Mouse (Mus musculus) ES-CJ7 (cell line): ENCODE results near the gene Scamp2.
A peak's percentile ranks its signal among the peaks of the same experiment; 100 is the strongest.

ENCODE experiments used
- DNase-seq: peaks from one replicate; pipeline ENCODE4 v3.0.0; 2011; ENCODE audit warnings: low read depth, low spot score

Gene Scamp2

DNA sequence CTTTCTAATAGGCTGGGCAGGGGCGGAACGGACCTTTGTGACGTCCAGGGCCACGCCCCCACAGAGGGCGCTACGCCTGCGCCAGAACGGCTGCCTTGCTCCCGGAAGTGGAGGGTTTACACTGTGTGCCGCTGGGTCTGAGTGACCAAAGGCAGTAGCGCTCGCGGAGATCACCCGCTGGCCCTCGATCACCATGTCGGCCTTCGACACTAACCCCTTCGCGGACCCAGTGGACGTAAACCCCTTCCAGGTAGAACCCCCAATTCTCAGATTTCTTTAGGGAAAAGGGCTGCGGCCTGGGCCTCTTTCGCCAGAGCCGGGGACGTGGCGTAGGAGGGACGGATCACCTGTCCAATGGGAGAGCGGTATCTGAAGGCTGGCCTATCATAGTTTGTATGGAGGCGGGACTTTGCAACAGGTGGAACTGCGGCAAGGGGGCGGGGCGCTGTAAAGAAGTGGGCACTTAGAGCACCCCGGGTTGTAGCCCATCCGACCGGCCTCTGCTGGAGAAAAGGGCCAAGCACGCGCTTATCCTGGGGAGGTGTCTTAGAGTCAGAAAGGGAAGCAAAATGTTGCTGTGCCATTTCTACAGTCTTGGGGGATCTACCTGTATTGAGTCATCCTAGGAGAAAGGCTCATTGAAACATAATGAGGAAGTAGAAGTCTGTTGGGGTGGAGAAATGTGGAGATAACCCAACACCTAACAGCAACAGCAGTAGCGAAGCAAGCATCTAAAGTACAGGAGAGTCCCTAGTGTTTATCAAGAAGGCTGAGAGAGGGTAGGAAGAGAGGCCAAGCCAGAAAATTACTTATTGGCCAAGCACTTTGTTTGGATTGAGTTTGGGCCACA, at the start of gene Scamp2:
Scamp2 (plus strand) TSS at position 83 of the 850 bp plus-strand sequence.
- peak; percentile 93 for DNase-seq

DNA sequence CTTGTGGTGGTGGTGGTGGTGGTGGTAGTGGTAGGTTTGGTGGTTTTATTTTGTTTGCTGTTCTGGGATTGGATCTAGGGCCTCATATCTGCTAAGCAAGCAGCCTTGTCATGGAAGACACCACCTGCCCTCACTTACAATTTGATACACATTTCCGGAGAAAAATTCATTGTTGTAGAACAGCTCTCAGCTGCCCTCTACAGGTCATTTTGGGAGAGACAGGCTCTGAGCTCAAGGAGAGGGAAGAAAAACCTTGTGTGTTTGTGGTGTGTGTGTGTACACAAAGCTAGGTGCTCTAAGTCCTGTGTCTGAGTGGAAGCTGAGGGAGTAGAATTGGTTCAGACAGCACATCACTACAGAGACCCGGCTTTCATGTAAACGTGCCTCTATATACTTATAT, 43.6 kb upstream of the Scamp2 start:
- peak; percentile 67 for DNase-seq

DNA sequence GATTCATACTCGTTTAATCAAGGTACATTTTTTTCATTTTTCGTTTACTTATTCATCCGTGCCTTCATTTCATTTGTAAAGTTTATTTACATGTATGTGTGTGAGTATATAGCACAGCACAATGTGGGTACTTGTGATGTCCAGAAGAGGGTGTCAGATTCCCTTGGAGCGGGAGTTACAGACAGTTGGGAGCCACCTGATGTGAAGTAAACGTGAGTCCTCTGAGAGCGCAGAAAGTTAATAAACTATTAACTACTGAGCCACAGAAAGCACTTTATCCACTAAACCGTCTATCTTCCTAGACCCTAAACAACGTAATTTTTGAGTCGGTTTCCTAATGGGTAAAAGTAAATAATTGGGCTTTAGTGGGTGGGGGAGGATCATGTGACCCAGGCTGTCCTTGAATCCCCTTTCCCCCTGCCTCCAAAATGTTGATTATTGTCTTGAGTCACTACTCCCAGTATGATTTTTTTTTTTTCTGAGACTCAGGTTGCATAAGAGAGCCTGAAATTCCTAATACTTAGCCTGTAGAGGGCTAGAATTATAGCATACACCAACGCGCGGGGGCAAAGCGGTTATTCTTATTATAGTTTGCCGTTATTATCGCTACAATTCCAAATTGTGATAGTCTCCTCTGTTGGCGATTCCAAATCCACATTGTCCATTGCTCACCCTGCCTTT, 40.2 kb upstream of the Scamp2 start:
- peak; percentile 81 for DNase-seq

DNA sequence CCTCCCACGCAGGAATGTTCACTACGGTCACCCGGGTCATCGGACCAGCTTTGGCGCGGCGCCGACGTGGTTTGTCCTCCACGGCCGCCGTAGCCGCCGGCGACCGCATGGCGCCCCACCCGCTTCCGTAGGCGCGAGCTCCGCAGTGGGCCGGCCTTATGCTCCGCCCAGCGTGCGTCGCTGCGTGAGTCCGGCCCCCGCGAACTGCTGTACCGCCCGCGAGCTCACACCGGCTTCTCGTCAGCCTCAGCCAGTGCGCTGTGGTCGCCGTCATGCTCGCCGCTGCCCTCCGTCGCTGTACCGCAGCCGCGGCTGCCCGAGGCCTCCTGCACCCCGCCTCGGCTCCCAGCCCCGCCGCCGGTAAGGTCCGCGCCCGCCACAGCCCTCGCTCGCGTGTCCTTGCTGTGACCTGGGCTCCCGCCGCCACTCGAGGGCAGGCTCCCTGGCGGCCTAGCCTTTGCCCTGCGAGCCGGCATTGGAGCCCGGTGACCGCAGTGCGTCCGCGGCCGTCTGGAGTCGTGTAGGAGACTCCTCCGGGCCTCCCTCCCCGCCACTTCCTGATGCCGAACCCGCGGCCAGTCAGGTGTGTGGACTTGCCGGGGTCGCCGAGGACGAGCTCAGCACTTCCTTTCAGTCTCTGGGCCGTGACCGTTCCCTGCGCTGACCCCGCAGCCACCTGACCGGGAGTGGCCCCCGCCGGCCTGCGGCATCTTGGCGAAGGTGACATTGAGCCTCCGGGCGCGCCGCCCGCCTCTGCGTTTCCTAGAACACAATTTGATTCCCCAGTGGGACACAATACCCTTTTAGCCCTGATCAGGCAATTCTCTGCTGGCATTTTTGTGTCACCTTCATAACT, 39.5 kb upstream of the Scamp2 start, which contains the start of gene Cox5a:
Cox5a (plus strand) TSS at position 219 of the 856 bp plus-strand sequence.
- DNase-seq, result peak; percentile 94

DNA sequence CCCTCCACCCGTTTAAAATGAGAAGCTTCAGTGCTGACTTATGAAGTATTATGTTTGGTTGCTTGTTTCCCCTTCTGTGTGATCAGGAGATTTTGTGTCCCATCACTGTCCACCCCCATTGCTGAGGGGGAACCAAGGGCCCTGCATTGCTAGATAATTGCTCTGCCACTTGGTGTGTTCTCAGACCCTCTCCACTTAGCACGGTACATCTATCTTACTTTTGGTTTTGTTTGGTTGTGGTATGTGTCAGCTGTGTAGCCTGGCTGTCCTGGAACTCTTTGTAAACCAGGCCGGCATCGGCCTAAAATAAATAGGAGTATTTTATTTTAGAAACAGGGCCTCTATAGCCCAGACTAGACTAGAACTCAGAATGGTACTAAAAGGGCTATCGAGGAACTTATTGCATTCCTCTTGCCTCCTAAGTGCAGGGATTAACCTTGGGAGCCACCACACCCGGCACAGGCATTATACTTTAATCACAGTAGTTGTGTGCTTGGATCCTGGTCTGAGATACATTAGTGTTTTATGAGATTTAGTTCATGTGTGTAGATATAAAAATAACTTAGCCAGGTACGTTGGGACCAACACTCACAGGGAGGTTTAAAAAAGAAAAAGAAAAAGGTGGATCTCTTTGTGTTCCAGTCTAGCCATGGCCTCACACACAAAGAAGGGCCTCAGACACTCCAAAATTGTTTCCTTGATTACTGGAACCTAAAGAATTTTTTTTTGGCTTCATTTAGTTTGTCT, 38.5 kb upstream of the Scamp2 start:
- DNase-seq, result no peak

DNA sequence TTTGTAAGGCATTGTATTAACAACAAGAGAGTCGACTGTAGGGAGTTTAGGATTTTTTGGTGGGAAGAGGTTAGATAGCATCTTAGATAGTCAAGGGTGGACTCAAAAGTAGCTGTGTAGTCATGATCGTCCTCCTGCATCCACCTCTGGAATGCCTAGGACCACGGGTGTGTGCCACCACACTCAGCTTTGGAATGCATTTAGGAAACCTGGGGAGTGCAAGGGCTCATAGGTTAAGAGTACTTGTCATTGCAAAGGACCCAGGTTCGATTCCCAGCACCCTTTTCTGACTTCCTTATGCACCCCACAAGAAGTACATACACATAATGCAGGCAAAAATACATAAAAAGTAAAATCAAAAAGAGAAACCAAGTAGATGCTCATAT, 37.9 kb upstream of the Scamp2 start:
- peak; percentile 55 for DNase-seq

DNA sequence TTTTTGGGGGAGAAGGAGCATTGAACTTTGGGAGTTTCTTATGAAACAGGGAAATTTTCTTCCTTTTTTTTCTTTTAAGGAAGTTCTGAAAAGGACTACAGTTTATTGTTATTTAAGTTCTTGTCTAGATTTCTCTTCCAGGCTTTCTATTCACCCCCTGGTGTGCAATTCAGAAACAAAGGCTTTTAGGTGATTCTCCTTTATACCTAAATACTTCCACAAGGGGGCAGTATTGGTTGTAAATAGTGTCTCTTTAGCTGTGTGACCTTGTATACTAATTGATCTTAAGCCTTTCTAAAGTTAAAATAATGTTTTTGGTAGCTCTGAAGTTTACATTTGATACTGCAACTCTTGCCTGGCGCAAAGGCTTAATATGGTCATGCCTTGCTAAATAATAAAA, 37.0 kb upstream of the Scamp2 start:
- DNase-seq, result peak; percentile 87

DNA sequence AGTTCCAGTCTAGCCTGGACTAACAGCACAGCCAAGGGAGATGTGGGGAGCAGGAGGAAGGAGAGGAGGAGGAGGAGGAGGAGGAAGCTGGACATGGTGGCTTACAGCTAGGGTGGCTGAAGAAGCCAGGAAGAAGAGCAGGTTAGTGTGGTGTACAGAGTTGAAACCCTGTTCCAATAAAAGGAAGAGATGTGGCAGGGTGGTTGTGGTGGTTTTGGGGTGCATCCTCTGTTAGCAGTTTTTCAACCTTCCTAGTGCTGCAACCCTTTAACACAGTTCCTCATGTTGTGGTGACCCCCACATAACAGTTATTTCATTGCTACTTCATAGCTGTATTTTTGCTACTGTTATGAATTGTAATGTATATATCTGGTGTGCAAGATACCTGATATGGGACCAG, 36.3 kb upstream of the Scamp2 start:
- DNase-seq, result no peak

DNA sequence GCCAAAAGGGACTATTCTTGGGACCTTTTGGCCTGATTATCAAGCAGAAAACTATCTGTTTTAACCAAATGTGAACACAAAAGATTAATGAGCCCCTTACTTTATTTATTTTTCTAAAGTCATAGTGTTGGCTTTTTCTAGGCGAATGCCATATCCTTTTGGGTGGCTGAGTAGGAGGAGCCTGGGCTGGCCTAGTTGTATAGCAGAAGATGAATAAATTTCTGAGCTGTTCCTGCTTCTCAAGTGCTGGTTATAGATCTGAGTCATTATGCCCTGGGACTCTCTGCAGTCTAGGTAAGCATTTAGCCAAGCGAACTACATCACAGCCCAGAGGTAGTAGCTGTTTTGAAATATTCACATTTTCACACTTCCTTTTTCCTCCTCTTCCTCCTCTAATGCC, 35.2 kb upstream of the Scamp2 start:
- no peak for DNase-seq

DNA sequence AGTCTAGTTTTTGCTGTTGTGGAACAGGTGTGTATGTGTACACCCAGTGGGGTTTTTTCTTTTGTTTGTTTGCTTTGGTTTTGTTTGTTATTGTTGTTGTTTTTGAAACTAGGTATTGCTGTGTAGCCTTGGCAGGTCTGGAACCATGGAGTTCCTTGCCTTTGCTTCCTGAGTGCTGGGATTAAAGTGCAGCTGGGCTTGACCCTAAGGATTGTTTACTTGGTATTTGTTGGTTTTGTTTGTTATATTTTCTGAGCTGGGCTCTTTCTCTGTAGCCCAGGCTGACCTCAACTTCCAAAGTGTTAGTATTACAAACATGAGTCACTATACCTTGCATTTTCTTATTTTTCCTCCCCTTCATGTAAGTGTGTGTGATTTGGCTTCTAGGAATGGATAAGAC, 34.3 kb upstream of the Scamp2 start:
- DNase-seq, result no peak

DNA sequence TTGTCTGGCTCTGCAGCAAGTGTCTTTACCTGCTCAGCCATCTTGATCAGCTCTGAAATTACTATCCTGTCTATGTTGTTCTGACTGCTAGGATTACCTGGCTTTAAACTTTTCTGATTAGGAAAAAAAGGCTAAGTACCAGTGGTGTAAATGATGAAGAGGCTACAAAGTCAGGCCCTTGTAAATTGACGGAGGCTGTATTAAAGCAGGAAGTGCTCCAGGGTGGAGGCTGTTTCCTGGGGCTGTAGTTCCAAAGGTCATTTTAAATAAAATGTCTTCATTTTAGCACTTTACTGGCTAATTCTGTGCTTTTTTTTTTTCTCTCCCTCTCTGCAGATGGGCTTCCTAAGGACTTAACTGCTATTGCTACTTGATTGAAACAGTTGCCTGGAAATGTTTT, 28.8 kb upstream of the Scamp2 start:
- no peak for DNase-seq

DNA sequence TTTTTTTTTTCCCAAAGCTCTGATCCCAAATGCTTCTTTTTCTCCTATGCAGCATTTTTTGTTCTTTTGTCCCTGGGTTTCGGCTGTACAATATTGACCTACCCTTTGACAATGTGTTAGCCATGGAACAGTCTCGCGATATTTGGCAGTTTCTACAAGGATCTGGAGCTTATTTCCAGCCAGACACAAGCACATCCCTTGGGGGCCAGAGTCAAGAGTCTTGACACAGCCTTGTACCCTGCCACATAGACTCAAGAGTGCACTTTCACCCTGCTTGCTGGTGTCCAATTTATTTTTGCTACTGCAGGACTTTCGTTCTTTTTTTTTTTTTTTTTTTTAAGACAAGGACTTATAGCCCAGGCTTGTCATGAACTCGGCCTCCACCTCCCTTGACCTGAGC, 24.4 kb upstream of the Scamp2 start:
- DNase-seq, result no peak

DNA sequence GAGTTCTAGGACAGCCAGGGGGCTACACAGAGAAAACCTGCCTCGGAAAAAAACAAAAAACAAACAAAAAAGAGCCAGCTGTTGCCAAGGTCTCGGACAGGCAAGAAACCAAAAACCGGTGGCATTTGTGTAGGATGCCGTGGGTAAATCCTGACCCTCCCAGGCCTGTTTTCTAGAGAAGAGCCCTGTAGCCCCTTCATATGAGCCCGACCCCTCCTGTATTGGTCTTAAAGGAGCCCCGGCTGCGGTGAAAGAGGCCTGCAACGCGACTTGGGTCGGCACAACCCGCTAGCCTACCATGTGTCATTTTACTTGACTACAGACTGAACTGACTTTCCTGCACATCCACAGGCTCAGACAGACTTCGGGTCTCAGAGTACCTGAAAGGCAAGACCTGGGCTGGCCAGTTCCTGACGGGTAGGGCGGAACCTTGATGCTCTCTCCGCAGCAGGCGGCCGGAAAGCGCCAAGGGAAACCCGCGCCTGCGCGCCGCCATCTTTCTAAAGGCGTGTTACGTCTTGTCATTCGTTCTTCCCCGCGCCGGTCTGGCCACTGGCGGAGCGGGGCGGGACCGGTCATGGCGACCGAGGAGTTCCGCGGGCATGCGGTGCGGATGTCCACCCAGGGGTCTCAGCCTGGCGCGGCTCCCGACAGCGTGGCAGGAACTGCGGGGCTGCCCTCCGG, 23.6 kb upstream of the Scamp2 start, which contains the start of gene Fam219b:
Fam219b (plus strand) TSS at position 485 of the 684 bp plus-strand sequence.
- DNase-seq, result peak; percentile 89

DNA sequence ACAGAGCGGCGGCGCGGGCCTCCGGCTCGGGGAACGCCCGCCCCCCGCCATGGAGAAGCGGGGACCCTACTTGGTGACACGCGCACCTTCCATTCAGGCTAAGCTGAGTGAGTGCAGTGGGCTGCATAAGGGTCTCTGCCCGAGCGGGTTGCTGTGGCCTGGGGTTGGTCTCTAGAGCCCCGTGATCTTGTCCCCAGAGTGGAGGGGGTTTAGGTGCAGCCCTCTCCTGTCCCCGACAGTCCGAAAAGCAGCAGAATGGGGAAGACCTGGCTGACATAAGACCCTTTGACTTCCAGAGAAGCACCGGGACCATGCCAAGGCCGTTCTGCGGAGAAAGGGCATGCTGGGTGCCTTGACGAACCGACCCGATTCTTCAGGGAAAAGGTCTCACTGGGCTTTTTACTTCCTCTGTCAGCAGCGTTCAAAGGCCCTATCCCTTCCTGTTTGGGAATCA, 23.0 kb upstream of the Scamp2 start:
- DNase-seq, result no peak

DNA sequence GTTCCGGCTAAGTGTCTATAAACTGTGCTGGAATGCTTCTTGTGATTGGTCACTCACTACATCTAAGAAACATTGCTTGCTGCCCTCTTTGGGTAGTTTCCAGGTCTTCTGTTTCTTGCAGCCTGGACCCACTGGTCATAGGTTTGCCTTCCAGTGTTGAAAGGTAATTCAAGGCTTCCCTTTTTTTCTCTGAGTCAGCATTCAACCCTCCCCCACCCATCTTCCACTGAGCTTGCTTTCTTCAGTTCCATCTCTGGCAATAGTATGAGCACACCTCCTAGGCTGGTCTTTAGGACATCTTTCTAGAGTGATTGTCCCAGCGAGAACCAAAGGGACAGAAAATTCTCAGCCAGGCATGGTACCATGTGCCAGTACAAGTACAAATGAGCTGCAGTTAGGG, 21.2 kb upstream of the Scamp2 start:
- no peak for DNase-seq

DNA sequence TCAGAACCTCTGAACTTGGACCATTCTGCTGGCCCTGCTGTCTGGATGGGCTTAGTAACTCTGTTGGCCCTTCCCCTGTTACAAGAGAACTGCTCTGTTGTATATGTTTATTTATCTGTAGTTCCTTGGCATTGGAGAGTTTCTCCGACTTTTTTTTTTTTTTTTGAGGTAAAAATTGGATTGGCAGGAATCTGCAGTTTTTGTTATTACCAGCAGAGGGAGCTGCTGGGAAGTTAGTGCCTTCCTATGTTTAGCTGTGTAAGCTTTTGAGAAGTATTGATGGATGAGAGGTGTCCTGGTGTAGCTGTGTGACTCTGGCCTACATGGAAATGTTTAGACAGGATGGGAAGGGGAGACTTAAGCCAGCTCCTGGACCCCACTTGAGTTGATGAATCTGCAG, 19.4 kb upstream of the Scamp2 start:
- no peak for DNase-seq

DNA sequence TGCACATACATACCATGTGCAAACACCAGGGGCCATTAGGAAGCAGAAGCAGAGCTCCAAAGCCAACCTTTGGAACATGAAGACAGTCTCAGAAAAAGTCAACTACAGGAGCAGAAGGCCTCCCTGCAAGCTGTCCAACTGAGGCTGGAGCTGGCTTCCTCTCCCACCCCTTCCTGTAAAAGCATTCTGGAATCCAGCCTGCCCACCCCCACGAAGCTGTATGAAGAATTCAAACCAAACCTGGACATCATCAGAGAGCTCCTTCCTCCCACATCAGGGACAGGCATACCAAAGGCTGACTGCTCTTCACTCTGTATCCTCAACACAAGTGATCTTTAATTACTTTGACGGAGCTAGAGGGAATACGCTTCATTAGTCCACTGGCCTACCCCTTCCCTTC, 16.8 kb upstream of the Scamp2 start:
- no peak for DNase-seq

DNA sequence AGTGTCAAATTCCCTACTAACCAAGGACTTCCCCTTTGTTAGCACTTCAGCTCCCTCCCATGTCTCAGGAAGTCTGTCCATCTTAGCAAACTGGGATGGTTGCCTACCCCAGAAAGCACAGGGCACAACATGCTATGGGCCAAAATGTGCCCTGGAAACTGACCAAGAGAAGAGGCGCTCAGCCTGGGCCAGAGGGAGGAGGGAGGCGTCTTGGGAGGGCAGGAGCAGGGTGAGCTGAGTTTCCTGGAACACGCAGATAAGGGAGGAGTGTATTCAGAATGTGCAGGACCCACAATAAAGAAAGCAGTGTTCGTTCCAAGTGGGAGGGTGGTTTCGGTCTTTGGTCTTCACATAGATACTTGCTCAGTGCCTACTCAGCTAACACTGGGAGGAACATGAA, 13.5 kb upstream of the Scamp2 start:
- DNase-seq, result no peak

DNA sequence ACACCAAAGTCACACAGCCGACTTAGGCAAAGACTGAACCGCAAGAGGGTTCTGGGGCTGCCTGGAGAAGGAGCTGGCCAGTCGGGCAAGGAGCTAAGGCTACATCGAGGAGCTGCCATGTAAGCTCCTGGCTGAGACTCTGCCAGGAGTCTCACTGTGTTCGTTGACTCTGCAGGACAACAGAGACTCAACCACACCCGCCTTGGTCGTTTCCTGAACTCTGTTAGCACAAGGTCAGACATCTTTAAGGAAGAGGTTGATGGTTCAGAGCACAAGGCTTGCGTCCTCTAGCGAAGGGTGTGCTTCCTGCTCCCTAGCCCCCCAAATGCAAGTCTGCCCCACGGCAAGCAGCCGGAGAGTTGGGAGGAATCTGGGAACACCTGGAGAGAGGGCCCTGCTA, 12.9 kb upstream of the Scamp2 start:
- peak; percentile 51 for DNase-seq

DNA sequence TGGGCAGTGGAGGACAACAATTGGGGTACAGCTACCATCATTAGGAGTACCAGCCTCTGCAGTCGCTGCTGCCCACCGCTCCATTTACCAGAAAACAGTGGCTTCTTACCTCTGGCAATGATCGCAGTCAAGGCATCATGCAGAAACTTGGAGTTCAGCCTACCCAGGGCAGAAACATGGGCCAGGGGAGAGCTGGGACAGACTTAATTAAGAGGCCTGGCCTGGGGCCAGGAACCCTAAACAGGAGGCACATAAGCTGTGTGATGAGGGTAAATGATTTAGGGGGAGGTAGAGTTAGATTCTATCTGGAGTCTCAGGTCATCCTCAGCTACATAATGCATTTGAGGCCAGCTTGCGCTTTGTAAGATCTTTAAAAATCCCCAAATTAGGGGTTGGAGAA, 11.6 kb upstream of the Scamp2 start:
- no peak for DNase-seq
